Mouse (Mus musculus) liver, embryonic 14.5 days (tissue): ENCODE data around the gene Foxn3.

Experiments
- CTCF ChIP-seq: IDR thresholded peaks from 2 replicates; pipeline ENCODE4 v1.5.1; 2016; ENCODE audit warnings: antibody characterized with exemption, low read depth, control low read depth
- EP300 ChIP-seq: IDR thresholded peaks from 2 replicates; pipeline ENCODE4 v1.6.1; 2016; ENCODE audit warnings: antibody characterized with exemption, low read depth

DNA sequence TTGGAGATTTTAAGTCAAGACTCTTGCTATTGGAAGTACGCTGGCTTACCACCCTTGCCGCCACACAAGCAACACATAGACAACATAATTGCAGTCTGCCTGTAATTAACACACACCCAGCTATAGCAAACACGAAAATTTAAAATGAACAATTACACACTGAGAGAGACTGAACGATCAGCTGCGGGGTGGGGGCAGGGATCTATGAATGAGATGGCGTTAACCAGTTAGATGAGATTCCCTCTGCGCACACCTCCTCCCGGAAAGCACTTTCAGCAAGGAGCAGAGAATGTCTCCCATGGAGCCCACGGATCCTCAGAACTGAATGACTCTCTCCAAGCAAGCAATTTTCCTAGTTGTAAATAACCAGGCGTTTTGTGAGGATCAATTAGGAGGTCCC is 309.8 kb downstream of the Foxn3 start:
- TF ChIP-seq EP300 (no peak), CTCF (no peak)
